Mouse (Mus musculus): ENCODE measurements around the gene Lbhd1. TPM values are rescaled to one million over a fixed set of nuclear protein-coding genes. Genes with fewer than 3 reads are reported as not detected.

The Lbhd1 gene
- polyA plus RNA-seq, 1 experiment from 2014 or later: 52.1 TPM

Other genes with a start within 250 kb of the Lbhd1 start
- 0.10 TPM in 1 of 2 replicates, not detected in the other for gene Chrm1, start 219.9 kb upstream of the Lbhd1 start, polyA plus RNA-seq (2015; fragmentation: Nextera tagmentation; extraction: Ambion mirVana)
- gene Slc3a2, start 160.4 kb upstream of the Lbhd1 start, polyA plus RNA-seq (2015; fragmentation: Nextera tagmentation; extraction: Ambion mirVana): 101 and 102 TPM in 2 replicates
- 64.9 and 68.8 TPM in 2 replicates for gene Wdr74, start 147.9 kb upstream of the Lbhd1 start, polyA plus RNA-seq (2015; fragmentation: Nextera tagmentation; extraction: Ambion mirVana)
- 0.65 and 0.69 TPM in 2 replicates for gene 1700092M07Rik, start 143.0 kb upstream of the Lbhd1 start, polyA plus RNA-seq (2015; fragmentation: Nextera tagmentation; extraction: Ambion mirVana)
- 56.9 and 66.5 TPM in 2 replicates for gene Stx5a, start 142.3 kb upstream of the Lbhd1 start, polyA plus RNA-seq (2015; fragmentation: Nextera tagmentation; extraction: Ambion mirVana)
- gene Nxf1, start 126.7 kb upstream of the Lbhd1 start, polyA plus RNA-seq (2015; fragmentation: Nextera tagmentation; extraction: Ambion mirVana): 95.6 and 109 TPM in 2 replicates
- gene Tmem223, start 112.7 kb upstream of the Lbhd1 start, polyA plus RNA-seq (2015; fragmentation: Nextera tagmentation; extraction: Ambion mirVana): 79.4 and 82.5 TPM in 2 replicates
- 134 and 140 TPM in 2 replicates for gene Tmem179b, start 109.3 kb upstream of the Lbhd1 start, polyA plus RNA-seq (2015; fragmentation: Nextera tagmentation; extraction: Ambion mirVana)
- 13.4 and 15.6 TPM in 2 replicates for gene Taf6l, start 97.3 kb upstream of the Lbhd1 start, polyA plus RNA-seq (2015; fragmentation: Nextera tagmentation; extraction: Ambion mirVana)
- gene Polr2g, start 85.2 kb upstream of the Lbhd1 start, polyA plus RNA-seq (2015; fragmentation: Nextera tagmentation; extraction: Ambion mirVana): 103 and 108 TPM in 2 replicates
- 1.5 and 1.9 TPM in 2 replicates for gene Zbtb3, start 81.2 kb upstream of the Lbhd1 start, polyA plus RNA-seq (2015; fragmentation: Nextera tagmentation; extraction: Ambion mirVana)
- gene Ttc9c, start 64.4 kb upstream of the Lbhd1 start, polyA plus RNA-seq (2015; fragmentation: Nextera tagmentation; extraction: Ambion mirVana): 29.3 and 32.7 TPM in 2 replicates
- 5.6 and 5.7 TPM in 2 replicates for gene Hnrnpul2, start 63.7 kb upstream of the Lbhd1 start, polyA plus RNA-seq (2015; fragmentation: Nextera tagmentation; extraction: Ambion mirVana)
- not detected in 2 replicates for gene AC129217.1, start 54.0 kb upstream of the Lbhd1 start, polyA plus RNA-seq (2015; fragmentation: Nextera tagmentation; extraction: Ambion mirVana)
- 40.2 and 40.8 TPM in 2 replicates for gene Bscl2, start 46.3 kb upstream of the Lbhd1 start, polyA plus RNA-seq (2015; fragmentation: Nextera tagmentation; extraction: Ambion mirVana)
- 0.48 and 0.53 TPM in 2 replicates for gene Gng3, start 44.5 kb upstream of the Lbhd1 start, polyA plus RNA-seq (2015; fragmentation: Nextera tagmentation; extraction: Ambion mirVana)
- gene Lrrn4cl, start 33.0 kb upstream of the Lbhd1 start, polyA plus RNA-seq (2015; fragmentation: Nextera tagmentation; extraction: Ambion mirVana): 1.2 and 1.7 TPM in 2 replicates
- 128 and 131 TPM in 2 replicates for gene Ubxn1, start 12.2 kb upstream of the Lbhd1 start, polyA plus RNA-seq (2015; fragmentation: Nextera tagmentation; extraction: Ambion mirVana)
- 55.1 and 57.2 TPM in 2 replicates for gene Uqcc3, start 2.8 kb upstream of the Lbhd1 start, polyA plus RNA-seq (2015; fragmentation: Nextera tagmentation; extraction: Ambion mirVana)
- gene Gm49403, start 198 bp downstream of the Lbhd1 start, polyA plus RNA-seq (2015; fragmentation: Nextera tagmentation; extraction: Ambion mirVana): not detected in 2 replicates
- 54.0 and 56.8 TPM in 2 replicates for gene 1810009A15Rik, start 5.1 kb downstream of the Lbhd1 start, polyA plus RNA-seq (2015; fragmentation: Nextera tagmentation; extraction: Ambion mirVana)
- not detected in 2 replicates for gene Gm49416, start 5.2 kb downstream of the Lbhd1 start, polyA plus RNA-seq (2015; fragmentation: Nextera tagmentation; extraction: Ambion mirVana)
- gene Ints5, start 9.3 kb downstream of the Lbhd1 start, polyA plus RNA-seq (2015; fragmentation: Nextera tagmentation; extraction: Ambion mirVana): 22.6 and 23.2 TPM in 2 replicates
- gene Ganab, start 14.3 kb downstream of the Lbhd1 start, polyA plus RNA-seq (2015; fragmentation: Nextera tagmentation; extraction: Ambion mirVana): 28.2 and 35.2 TPM in 2 replicates
- gene B3gat3, start 36.6 kb downstream of the Lbhd1 start, polyA plus RNA-seq (2015; fragmentation: Nextera tagmentation; extraction: Ambion mirVana): 23.7 and 26.2 TPM in 2 replicates
- 2.9 and 3.7 TPM in 2 replicates for gene Rom1, start 45.6 kb downstream of the Lbhd1 start, polyA plus RNA-seq (2015; fragmentation: Nextera tagmentation; extraction: Ambion mirVana)
- 19.5 and 23.4 TPM in 2 replicates for gene Eml3, start 45.8 kb downstream of the Lbhd1 start, polyA plus RNA-seq (2015; fragmentation: Nextera tagmentation; extraction: Ambion mirVana)
- gene Mta2, start 58.1 kb downstream of the Lbhd1 start, polyA plus RNA-seq (2015; fragmentation: Nextera tagmentation; extraction: Ambion mirVana): 105 and 110 TPM in 2 replicates
- gene Tut1, start 70.1 kb downstream of the Lbhd1 start, polyA plus RNA-seq (2015; fragmentation: Nextera tagmentation; extraction: Ambion mirVana): 15.3 and 15.8 TPM in 2 replicates
- 261 and 275 TPM in 2 replicates for gene Eef1g, start 83.3 kb downstream of the Lbhd1 start, polyA plus RNA-seq (2015; fragmentation: Nextera tagmentation; extraction: Ambion mirVana)
- 11.6 and 16.8 TPM in 2 replicates for gene Ahnak, start 105.6 kb downstream of the Lbhd1 start, polyA plus RNA-seq (2015; fragmentation: Nextera tagmentation; extraction: Ambion mirVana)
- gene Scgb1a1, start 204.2 kb downstream of the Lbhd1 start, polyA plus RNA-seq (2015; fragmentation: Nextera tagmentation; extraction: Ambion mirVana): 0.30 and 1.2 TPM in 2 replicates